Mouse (Mus musculus) brain, embryonic 14.5 days (tissue): ENCODE data around the gene Mapkapk3.

ENCODE experiments used
- CTCF ChIP-seq: fragments of 200-500 bp; IDR thresholded peaks from 2 replicates; pipeline ENCODE4 v1.5.1; 2012; ENCODE audit warnings: inconsistent platforms, mild to moderate bottlenecking, moderate library complexity, borderline replicate concordance; ENCODE audit not compliant: insufficient read depth, insufficient read length; ENCODE audit errors: extremely low read depth
- POLR2A ChIP-seq: fragments of 200-500 bp; IDR thresholded peaks from 2 replicates; pipeline ENCODE4 v1.6.1; 2012; ENCODE audit warnings: mild to moderate bottlenecking, inconsistent platforms, borderline replicate concordance; ENCODE audit not compliant: poor library complexity, insufficient read depth, insufficient read length, severe bottlenecking; ENCODE audit errors: extremely low read depth

- TF ChIP-seq CTCF (no peak), POLR2A (no peak)
These were observed 966 bp downstream of the Mapkapk3 start for GRCm38 (mm10) chr9:107288711-107289110.
